8 mouse cellular contexts compared by ENCODE assay signal in the genomic region with DNA sequence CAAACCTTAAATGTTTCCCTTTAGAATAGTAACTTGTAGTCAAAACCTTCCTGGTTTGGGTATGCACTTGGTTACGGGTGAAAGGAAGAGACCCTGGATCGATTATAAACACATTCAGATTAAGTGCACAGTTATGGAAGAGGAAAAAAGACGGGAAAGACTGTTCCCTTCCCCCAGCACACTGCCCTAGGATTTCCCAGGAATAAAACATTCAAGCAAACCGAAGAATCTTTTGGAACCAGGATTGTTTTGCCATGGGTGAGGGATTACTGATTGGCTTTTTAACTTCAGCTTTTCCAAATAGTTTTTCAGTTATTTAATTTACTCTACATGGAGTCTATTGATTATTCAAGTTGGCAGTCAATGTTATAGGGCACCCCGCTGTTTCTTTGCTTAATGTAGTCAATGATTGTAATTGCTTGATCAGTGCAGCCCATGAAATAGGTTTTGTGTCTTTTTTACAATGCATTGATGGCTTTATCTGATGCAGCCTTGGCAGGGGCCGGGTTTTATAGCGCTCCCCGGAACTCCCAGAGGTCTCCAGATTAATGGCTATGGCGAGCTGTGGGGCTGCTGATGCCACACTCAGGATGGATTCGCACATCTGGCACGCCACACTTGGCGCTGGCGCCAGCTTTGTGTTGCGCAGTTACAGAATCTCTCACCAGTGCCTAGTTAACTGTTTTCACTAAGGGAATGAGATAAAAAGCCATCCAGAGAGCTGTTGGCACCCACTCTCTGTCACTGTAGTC.
DNase-seq lines count a peak whose midpoint lies in the region; ATAC-seq and TF ChIP-seq lines count a peak whose summit lies in the region.

No protein-coding gene starts in this region.

- no peak for TF ChIP-seq POLR2A in limb, embryonic 14.5 days (IDR thresholded peaks at IDR 0.05; ENCODE audit: borderline replicate concordance, extremely low read depth, insufficient read depth, insufficient read length)
- no peak for TF ChIP-seq POLR2A in kidney, adult 2 months (IDR thresholded peaks at IDR 0.05; ENCODE audit: low read depth, low read length)

- no peaks in the 10 kb centered on the region for H3K9me3 ChIP-seq in limb, embryonic 14.5 days (ENCODE audit: control insufficient read depth, low read length)
- no peaks in the 10 kb centered on the region for H3K9me3 ChIP-seq in stomach, postnatal 0 days (ENCODE audit: control insufficient read depth, low read length)

- TF ChIP-seq CTCF in kidney, adult 2 months (conservative IDR thresholded peaks at IDR 0.05; ENCODE audit: insufficient read depth, insufficient read length, low read depth, low read length), result no peak
- TF ChIP-seq CTCF in stomach, postnatal 0 days (IDR thresholded peaks at IDR 0.05; ENCODE audit: low read depth), result no peak

- intact Hi-C loops in left cerebral cortex, postnatal 14 days (cut with DNase I), result no loop called here

- H3K27ac ChIP-seq in limb, embryonic 14.5 days (replicated peaks; ENCODE audit: low read depth, low read length), result no peak overlapping the region
- H3K27ac ChIP-seq in kidney, adult 2 months (ENCODE audit: insufficient read depth, low read depth, low read length), result no peak overlapping the region
- no peak overlapping the region for H3K27ac ChIP-seq in stomach, postnatal 0 days (replicated peaks)

- ATAC-seq in limb, embryonic 14.5 days (ENCODE audit: low FRiP score, low read depth), result no peak
- no peak for ATAC-seq in stomach, postnatal 0 days (ENCODE audit: low FRiP score, low TSS enrichment)

- peak; percentile 26 to 44 for DNase-seq in left cerebral cortex, postnatal 14 days (ENCODE audit: low spot score in 2 of 2)
- no peak for DNase-seq in left cerebral cortex, adult 8-10 months (ENCODE audit: low spot score in 2 of 2)
- peak; percentile 8 to 15 for DNase-seq in frontal cortex, postnatal 10 days (ENCODE audit: low spot score in 2 of 2)
- DNase-seq in limb, embryonic 14.5 days (ENCODE audit: low spot score), result peak; percentile 21
- peak; percentile 21 for DNase-seq in right cerebral cortex, postnatal 25 days
- no peak for DNase-seq in kidney, adult 2 months
- DNase-seq in stomach, postnatal 0 days (ENCODE audit: low spot score), result no peak
- no peak for DNase-seq in adrenal gland, postnatal 4 days (ENCODE audit: low spot score in 2 of 2)

- no peak overlapping the region for H3K4me3 ChIP-seq in limb, embryonic 14.5 days (replicated peaks; ENCODE audit: low read length)
- no peak overlapping the region for H3K4me3 ChIP-seq in kidney, adult 2 months (ENCODE audit: insufficient read depth, low read depth, low read length)
- no peak overlapping the region for H3K4me3 ChIP-seq in stomach, postnatal 0 days (ENCODE audit: low read depth, low read length)

- WGBS in limb, embryonic 14.5 days, result 29% methylated on average over 14 of the region's 14 CpGs
- WGBS in kidney, adult 2 months, result 47% methylated on average over 14 of the region's 14 CpGs
- 68% methylated on average over 14 of the region's 14 CpGs for WGBS in stomach, postnatal 0 days

- peaks cover 7% of the 10 kb centered on the region; the same call in 1 of the 2 replicates for H3K4me1 ChIP-seq in limb, embryonic 14.5 days (ENCODE audit: control insufficient read depth, insufficient read depth, low read length)
- no peaks in the 10 kb centered on the region for H3K4me1 ChIP-seq in kidney, adult 2 months (ENCODE audit: control insufficient read depth, insufficient read depth, low read length)
- no peaks in the 10 kb centered on the region for H3K4me1 ChIP-seq in stomach, postnatal 0 days (replicated peaks; ENCODE audit: control insufficient read depth, insufficient read depth)

- no peaks in the 10 kb centered on the region for H3K36me3 ChIP-seq in limb, embryonic 14.5 days (ENCODE audit: control insufficient read depth, insufficient read depth, low read length)
- no peaks in the 10 kb centered on the region for H3K36me3 ChIP-seq in kidney, adult 2 months (ENCODE audit: control insufficient read depth, insufficient read depth, low read length)
- no peaks in the 10 kb centered on the region for H3K36me3 ChIP-seq in stomach, postnatal 0 days (ENCODE audit: control insufficient read depth, insufficient read depth, low read length)

- no peak overlapping the region for H3K9ac ChIP-seq in limb, embryonic 14.5 days (ENCODE audit: low read depth, low read length, severe bottlenecking)
- no peak overlapping the region for H3K9ac ChIP-seq in stomach, postnatal 0 days (ENCODE audit: low read length)

- H3K27me3 ChIP-seq in limb, embryonic 14.5 days (ENCODE audit: control insufficient read depth, insufficient read depth, low read length), result no peaks in the 10 kb centered on the region
- H3K27me3 ChIP-seq in kidney, adult 2 months (replicated peaks; ENCODE audit: control insufficient read depth, insufficient read depth, low read length), result no peaks in the 10 kb centered on the region
- H3K27me3 ChIP-seq in stomach, postnatal 0 days (ENCODE audit: control insufficient read depth, insufficient read depth, low read length), result no peaks in the 10 kb centered on the region

- H3K4me2 ChIP-seq in limb, embryonic 14.5 days (replicated peaks; ENCODE audit: low read depth, low read length, severe bottlenecking), result peak overlapping the region; percentile 24; the same call in 1 of the 2 replicates
- no peak overlapping the region for H3K4me2 ChIP-seq in stomach, postnatal 0 days (replicated peaks; ENCODE audit: low read depth)

- no peak for TF ChIP-seq EP300 in stomach, postnatal 0 days (optimal IDR thresholded peaks at IDR 0.05)

Comparison
In these comparisons a context has a peak if more than half of its experiments do, and no peak if none do; other contexts are left out.
1. DNase-seq: peak in left cerebral cortex, postnatal 14 days (2 of 2), frontal cortex, postnatal 10 days (2 of 2), limb, embryonic 14.5 days (single experiment) and right cerebral cortex, postnatal 25 days (single experiment); none in left cerebral cortex, adult 8-10 months (0 of 2), kidney, adult 2 months (single experiment), stomach, postnatal 0 days (single experiment) and adrenal gland, postnatal 4 days (0 of 2).